Mouse (Mus musculus): ENCODE data around the gene A930033H14Rik.

GRCm38 (mm10) chr10:69180997-69181396 is 31.9 kb downstream of the A930033H14Rik start:
- TF ChIP-seq CTCF (IDR thresholded peaks at IDR 0.05; ENCODE audit: low read depth, low read length), result no peak
- TF ChIP-seq POLR2A (IDR thresholded peaks at IDR 0.05; ENCODE audit: extremely low read depth, insufficient read depth, low read length), result no peak

Measured in liver, adult 2 months (tissue).